Mouse (Mus musculus): ENCODE results near the gene Ano1.

Ano1 gene

DNA sequence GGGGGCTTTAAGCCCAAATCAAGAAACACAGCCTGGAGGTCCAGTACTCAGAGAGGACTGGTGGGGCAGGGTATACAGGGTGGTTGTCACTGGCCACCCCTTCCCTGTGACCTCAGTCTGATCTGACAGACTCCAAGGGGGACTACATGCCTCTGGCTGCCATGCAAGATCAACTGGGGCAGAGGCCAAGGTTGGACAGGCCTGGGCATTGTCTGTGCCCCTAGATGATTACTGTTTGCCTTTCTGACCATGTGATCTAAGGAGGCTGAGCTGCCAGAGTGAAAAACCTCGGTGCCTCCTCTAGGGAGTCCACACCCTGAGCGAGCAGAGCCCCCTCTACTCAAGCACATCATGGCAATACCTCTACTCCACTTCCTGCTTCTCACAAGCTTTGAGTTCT is 115.8 kb downstream of the Ano1 start:
- DNase-seq (ENCODE audit: low read depth, low spot score) = no peak

DNA sequence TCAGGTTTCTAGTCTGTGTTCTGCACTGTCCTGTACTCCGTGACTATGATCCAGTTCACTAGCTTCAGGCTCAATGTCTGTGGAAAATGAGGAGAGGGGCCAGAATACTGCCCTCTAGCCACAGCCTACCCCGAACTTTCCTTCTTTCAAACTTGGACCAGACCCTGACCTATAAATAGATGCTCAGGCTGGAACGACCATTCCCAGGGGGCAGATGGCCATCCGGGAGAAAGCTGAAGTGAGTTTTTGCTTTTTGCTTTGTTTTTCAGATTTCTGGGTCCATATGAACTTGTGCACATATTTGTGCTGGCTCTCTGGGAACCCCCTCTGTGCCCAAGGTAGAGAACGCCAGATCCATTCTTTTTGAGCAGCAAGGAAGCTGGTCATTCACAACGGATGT is 116.9 kb downstream of the Ano1 start:
- DNase-seq (ENCODE audit: low read depth, low spot score) = no peak

DNA sequence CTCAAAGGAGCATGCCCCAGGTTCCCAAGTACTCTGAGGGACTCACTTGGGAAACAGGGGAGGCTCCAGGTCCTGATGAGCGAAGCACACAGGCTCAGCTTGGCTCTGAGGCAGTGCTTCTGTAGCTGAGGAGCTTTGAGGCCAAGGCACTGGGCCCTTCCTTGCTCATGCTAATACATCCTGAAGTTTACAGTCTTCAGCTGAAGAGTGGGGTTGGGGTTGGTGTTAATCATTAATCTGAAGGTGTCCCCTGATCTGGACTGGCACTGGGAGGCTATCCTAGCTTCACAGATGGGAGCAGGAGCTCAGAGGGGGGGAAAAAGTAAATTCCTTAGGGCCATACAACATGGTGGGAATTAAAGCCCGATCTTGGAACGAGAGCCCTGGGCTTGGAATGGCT is 117.3 kb downstream of the Ano1 start:
- DNase-seq (ENCODE audit: low read depth, low spot score) = no peak

DNA sequence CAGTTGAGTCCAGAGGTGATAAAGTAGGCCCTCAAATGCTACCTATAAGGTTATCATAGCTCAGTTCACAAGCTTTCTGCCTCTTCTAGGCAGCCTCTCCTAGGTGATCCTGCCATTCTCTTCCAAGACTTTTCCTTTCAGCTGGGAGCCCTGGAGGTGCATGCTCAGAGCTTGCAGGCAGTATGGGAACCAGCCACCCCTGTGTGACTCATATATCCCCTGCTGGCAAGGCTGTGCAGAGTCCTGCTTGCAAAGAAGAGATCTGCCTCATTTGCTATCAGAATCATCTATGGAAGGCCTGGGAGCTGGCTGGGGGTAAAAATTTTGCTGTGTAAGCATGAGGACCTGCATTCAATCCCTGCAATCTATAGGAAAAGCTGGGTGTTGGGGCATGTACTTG is 119.5 kb downstream of the Ano1 start:
- DNase-seq (ENCODE audit: low read depth, low spot score) = no peak

DNA sequence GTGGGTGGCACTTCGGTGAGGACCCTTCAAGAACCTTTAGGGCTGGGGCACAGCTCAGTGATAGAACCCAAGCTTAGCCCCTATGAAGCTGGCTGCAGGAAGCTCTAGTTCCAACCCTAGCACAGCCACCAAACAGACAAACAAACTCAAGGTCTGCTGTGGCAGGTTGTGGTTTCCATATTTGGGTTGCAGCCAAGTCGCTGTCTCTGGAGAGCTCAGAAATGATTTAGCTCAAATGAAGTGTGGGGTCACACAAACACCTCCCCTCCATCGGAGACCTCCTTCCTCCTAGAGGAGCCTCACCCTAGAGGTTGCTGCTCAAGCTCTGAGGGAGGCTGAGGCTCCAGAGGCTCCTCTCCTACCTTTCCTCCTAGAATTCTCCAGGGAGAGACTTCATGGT is 121.2 kb downstream of the Ano1 start:
- no peak for DNase-seq (ENCODE audit: low read depth, low spot score)

DNA sequence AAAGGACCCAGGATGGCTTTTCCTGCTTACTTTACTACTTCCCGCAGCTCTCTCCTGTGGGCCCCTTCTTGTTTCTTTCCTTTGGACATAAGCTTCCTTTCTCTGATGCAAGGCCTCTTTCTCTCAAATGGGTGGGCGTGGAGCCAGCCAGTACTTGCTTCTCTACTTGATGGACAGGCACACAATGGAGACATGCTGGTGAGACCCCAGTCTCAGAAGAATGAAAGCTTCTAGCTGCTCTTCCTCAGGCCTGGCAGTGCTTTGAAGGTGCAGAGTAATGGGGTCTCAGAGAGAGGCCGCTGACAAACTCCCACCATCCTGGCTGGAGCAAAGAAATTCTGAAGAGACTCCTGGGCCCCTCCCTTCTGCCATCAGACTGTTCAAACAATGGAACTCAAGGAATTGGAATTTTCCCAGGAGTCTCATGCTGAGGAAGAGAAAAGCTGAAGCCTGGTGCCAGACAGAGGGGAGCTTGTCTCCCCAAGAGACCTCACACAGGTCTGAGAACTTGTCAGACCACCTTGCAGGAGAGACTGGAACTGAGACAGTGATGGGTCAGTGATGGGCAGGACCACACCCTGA is 123.3 kb downstream of the Ano1 start:
- no peak for DNase-seq (ENCODE audit: low read depth, low spot score)

DNA sequence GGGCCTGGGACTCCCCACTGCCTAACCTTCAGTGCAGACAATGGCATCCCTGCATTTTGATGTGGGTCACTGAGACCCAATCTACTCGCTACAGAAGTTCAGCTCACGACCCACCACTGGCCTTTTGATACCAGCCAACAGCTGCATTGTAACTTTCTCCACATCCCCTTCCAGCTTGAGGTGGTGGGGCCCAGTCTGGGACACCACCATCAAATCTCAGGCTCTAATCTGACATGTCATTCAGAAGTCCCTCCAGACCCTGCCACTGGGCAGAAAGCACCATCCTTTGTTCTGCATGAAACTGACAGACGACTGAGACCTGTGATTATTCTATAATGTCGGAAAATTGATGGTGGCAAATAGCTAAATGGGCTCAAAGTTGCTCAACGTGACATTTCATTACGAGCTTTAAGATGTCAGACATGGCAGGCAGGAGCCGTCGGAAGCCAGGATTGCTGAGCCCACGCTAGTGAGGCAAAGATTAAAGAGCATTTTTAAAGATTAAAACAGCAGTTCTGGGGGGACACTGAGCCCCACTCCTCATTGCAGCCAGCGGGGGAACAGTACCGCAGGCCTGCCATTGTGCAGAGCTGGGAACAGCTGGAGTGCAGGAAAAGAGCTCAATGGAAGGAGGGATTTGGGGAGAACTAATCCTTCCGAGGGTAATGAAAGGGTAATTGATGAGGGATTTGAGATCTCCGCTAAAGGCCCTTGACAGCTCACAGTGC is 124.0 kb downstream of the Ano1 start:
- no peak for DNase-seq (ENCODE audit: low read depth, low spot score)

DNA sequence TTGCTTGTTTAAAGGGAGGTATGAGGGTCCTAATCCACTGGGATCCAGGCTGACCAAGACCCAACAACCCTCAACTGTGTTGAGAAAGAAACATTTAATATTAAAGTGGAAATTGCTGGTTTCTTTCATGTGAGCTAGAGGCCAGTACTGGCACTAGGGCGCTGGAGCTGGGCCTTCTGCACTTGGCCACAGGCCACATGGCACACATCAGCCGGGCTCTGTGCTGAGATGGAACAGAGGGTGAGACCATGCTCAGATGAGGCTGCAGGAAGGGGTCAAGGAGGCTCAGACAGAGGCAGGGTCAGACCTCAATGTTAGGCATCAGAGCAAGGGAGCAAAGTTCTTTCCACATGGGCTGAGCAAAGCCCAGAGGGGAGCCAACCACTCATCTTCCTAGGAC is 125.7 kb downstream of the Ano1 start:
- no peak for DNase-seq (ENCODE audit: low read depth, low spot score)

DNA sequence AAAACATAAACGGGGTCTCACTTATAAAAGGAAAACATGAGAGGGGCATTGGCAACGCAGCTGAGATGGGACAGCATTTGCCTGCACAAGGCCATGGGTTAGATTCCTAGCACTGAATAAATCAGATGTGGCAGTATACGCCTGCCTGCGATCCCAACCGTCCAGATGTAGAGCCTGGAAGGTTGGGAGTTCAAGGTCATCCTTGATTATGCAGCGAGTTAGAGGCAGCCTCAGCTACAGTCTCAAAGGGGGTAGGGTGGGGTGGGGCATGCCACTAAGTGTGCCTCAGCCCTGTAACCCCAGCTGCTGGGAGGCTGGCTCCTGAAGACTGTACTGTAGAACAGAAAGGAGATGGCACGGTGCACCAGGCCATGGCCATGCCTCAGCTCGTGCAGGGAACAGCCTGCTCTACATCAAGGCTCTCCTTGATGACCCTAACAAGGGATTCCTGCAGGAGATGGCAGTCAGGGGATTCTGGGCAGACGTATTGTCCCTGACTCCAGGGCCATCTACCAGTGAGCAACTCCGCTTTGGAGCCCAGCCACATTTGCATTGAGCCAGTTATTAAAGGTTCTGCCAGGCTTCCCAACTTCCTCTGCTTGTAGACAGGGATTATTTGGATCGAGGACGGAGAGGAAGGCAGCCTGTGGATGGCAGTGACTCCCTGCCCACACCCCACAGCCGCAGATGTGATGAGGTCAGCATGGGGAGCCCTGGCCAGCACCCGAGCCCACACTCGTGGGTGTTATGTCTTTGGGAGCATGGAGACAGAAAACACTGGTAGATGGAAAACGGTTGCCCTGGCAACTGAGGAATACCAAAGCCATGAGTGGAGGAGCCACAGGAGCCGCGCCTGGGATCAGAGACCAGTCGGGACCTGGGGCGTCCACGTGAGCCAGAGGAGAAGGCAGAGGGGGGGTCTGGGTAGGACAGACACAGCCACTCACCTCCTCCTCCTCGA is 130.8 kb downstream of the Ano1 start:
- no peak for DNase-seq (ENCODE audit: low read depth, low spot score)

DNA sequence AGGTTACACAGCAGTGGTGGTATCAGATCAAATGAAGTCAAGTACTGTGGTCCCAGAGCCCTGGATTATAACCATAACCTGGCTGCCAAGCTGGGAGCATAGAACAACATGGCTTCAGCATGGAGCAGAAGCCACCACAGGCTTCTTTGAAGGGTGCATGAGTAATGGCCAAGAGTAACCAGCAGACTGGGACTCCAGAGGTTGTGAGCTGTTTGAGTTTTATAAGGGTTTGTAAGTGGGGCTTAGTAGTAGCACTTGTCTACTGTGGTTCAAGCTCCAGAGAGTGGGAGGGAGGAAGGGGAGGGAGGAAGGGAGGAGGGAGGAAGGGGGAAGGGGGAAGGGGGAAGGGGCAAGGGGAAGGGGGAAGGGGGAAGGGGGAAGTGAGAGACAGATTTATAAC is 131.5 kb downstream of the Ano1 start:
- no peak for DNase-seq (ENCODE audit: low read depth, low spot score)

DNA sequence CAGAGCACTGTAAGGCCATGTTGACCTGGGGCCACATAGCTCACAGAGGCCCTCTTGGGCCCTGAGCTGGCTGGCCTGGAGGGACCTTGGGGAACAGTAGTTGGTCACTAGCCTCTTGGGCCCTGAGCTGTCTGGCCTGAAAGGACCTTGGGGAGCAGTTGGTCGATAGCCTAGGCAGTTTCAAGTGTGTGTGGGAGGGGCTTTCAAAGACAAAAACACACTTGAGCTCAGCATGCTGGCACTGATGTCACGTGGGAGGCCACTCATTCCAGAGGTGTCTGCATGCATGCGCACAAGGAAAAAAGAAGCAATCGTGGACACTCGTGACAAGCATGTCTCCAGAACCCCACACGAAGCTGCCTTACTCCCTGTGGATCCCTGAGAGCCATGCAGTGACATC is 136.4 kb downstream of the Ano1 start:
- DNase-seq (ENCODE audit: low read depth, low spot score) = no peak

DNA sequence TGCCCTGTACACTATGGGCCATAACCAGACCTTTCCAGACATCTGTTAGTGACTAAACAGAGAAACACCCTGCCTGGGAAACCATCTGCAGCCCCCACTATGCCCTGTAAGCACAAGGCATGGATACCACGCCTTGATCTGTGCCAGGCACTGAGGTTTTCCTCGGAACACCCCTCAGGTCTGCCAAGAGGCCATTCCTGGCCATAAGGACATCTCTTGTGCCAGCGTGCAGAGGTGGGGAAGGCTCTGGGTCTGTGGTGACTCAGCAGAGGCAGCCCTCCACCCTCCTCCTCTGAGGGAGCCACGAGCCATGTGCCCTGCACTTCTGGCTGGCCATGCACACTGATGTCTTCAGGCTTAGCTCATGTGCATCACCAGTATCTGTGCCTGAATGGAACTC is 138.9 kb downstream of the Ano1 start:
- DNase-seq (ENCODE audit: low read depth, low spot score) = no peak

DNA sequence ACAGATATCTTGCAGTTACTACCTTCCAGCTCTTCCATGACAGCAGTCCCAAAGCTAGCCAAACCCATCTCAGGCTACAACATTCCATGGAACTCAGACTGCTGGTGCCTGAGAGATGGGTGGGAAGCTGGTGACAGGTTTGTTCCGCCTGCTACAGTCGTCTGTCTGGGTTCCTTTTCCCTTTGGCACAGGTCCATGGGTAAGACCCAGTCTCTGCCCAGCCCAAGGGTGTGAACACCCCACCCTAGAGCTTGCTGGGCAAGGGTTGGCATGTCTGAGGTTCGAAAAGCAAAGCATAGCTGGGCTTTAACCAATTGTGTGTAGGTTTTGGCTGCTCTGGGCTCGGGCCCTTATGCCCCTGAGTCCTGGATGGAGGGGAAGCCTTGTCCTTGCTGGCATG is 139.4 kb downstream of the Ano1 start:
- DNase-seq (ENCODE audit: low read depth, low spot score) = no peak

DNA sequence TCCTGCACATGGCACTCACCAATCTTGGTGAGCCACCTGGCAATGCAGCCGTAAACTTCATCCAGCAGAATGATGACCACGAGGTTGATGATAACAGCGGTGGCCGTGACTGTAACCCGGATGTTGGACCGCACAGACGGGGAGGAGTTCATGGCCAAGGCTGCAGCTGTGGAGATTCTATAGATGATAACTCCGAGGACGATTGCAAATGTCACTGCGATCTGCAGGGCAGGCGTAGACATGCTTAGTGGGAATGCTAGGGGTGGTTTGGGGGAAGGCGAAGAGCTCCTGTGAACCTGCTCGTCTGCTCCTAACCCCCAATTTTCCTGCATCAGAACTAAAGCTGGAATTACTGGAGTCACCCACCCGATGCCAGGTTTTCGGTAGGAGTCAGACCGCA is 140.2 kb downstream of the Ano1 start:
- no peak for DNase-seq (ENCODE audit: low read depth, low spot score)

DNA sequence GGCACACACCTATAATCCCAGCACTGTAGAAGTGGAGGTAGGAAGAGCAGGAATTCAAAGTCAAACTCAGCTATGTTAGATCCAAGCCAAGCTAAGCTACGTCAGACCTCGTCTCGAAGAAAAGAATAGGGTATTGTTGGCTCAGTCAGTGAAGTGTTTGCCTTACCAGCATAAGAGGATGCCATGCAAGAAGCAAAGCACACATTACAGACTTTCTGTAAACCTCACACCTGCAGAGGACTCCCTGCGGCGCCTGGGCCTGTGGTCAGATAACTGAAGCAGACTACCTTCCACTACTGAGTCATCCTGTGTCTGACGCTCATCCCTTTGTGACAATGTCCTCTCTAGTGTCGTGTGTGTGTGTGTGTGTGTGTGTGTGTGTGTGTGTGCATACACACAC is 142.2 kb downstream of the Ano1 start:
- no peak for DNase-seq (ENCODE audit: low read depth, low spot score)

DNA sequence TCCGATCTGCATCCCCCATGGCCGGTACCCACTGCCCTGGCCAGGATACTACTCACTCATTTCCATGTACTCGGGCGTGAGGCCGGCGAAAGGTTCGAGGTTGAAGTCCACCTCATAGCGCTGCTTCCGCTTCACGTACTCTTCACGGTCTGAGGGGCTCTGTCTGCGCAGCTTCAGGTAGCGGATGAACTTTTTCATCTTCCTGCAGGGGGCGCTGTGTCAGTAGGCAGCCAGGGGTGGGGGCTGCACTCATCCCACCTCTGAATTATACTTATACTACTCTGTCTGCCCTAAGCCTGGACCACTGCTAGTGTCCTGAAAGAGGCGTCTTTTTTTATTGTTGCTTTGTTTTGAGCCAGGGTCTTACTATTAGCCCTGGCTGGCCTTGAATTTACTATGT is 143.9 kb downstream of the Ano1 start:
- no peak for DNase-seq (ENCODE audit: low read depth, low spot score)

DNA sequence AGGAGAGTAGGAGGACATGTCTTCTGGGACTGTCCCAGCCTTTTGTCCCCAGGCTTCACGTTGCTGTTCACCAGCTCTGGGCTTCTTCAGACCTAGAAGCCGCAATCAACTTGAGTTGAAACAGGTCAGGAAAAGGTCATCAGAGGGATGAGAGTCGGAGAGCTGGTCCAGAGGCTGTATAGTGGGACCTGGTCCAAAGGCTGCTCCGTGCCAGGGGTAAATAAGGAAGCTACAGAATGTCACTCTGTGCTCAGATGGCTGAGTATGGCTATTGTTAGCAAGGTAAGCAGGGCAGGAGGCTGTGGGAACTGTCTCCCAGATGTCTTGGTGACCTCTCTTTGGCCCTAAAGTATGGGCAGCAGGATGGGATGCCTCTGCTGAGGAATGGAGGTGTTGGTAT is 147.0 kb downstream of the Ano1 start:
- DNase-seq (ENCODE audit: low read depth, low spot score) = no peak

DNA sequence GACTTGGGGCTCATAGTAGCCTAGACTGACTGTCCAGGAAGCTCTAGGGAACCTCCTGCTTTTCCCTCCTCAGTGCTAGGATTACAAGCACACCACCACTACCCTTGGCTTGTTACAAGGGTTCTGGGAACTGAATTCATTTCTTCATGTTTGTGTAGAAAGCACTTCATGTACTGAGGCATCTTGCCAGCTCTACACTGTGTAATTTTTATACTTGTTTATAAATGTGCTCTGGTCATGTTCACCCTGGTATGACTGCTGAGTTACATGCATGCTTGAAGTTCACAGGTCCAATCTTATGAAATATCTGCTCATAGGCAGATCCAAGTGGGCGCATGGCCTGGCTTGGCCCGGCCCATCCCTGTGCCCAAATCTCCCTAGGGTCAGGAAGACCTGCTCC is 147.5 kb downstream of the Ano1 start:
- no peak for DNase-seq (ENCODE audit: low read depth, low spot score)

DNA sequence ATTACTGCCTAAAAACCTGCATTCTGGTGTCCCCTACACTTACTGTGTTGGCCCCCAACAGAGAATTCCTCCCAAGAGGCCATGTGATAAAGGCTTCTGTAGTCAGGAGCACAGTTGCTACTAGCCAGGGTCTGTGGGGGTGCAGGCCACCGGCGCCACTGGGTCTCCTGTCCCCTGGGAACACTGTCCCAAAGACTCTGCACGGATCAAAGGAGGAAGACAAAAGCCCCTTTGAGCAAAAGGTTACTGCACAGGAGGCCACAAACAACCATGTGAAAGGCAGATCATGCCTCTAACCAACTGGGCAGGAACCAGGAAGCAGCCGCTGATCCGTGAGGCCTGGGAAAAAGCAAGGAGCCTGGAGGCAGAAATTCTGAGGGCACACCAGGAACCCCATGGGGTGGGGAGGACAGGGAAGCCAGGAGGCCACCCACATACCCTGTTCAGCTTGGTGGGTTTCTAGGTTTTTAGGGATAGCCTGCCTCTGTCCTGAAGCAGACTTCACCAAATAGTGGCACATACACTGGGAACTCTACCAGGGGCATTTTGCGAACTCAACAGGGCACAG is 151.4 kb downstream of the Ano1 start:
- no peak for DNase-seq (ENCODE audit: low read depth, low spot score)

DNA sequence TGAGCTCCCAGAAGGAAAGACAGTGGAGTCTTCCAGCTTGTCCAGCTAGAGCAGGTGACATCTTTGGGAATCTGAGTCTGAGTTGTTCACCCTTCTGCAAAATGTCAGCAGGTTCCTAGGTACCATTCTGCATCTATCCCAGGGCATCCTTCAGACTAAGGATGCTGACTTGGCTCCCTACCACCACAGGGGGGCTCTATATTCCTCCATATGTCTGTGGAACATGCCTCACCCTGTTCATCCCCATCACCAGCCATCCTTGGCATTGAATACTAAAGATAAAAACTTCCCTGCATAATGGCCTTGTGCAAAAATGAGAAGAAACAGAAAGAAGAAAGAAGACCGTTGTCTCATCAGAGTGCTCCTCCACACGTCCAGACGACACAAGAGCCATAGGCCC is 162.3 kb downstream of the Ano1 start:
- DNase-seq (ENCODE audit: low read depth, low spot score) = no peak

DNA sequence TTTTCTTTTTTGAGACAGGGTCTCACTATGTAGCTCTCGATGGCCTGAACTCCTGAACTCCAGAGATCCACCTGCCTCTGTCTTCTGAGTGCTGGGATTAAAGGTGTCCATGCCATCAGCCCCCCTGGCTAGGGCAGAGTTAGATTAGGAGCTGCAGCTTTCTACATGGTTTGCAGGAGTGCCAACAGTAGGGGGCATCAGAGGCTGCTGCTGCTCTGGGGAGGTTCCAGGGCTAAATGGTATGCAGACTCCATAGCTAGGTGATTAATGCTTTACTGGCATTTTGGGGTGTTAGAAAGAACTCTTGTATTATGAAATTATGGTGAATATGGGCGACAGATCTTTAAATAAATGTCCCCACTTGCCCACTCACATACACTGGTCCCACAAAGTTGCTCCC is 164.5 kb downstream of the Ano1 start:
- no peak for DNase-seq (ENCODE audit: low read depth, low spot score)

DNA sequence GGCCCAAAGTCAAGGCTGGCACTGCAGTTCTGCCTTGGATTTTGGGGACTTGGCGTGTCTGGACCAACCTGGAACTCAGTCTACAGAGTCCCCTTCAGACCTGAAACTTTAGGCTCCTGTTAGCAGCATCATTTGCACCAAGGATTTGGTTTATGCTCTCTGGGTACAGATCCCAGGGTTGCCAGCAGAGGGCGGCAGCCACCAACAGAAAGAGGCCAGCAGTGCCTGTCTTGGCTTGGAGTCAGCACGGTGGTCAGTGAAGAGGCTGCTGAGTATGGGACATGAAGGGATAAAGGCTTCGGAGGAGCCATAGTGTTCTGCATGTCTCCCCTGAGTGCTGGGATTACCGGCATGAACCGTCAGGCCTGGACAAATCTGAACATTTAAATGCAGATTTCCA is 166.1 kb downstream of the Ano1 start:
- DNase-seq (ENCODE audit: low read depth, low spot score) = peak; percentile 72

All from forelimb bud, embryonic 11.5 days (tissue).